Mouse (Mus musculus): ENCODE data around the gene Hspa5. TPM values are rescaled to one million over a fixed set of nuclear protein-coding genes. Genes with fewer than 3 reads are reported as not detected.

The Hspa5 gene
- 402 and 471 TPM in 2 replicates for polyA plus RNA-seq (2014; fragmentation: Nextera tagmentation; extraction: Ambion mirVana)

DNA sequence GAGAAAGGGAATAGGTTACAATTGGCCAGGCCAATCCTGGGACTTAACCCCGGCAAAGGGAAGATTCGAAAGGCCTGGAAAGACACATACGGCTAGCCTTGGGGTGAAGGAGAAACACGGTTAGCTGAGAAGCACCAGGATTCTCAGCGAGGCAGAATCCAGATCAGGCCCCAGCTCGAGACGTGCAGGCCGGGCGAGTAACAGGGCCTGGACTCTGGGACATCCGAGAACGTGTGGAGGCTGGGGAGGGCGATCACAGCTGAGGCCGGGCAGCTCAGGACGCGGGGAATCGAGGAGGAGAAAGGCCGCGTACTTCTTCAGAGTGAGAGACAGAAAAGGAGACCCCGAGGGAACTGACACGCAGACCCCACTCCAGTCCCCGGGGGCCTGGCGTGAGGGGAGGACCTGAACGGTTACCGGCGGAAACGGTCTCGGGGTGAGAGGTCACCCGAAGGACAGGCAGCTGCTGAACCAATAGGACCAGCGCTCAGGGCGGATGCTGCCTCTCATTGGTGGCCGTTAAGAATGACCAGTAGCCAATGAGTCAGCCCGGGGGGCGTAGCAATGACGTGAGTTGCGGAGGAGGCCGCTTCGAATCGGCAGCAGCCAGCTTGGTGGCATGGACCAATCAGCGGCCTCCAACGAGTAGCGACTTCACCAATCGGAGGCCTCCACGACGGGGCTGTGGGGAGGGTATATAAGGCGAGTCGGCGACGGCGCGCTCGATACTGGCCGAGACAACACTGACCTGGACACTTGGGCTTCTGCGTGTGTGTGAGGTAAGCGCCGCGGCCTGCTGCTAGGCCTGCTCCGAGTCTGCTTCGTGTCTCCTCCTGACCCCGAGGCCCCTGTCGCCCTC lies at the start of gene Hspa5:
Gene Hspa5, plus strand, starts transcription at position 603 of the 859 bp plus-strand sequence.
- Histone ChIP-seq H3K4me1 (ENCODE audit: control insufficient read depth, insufficient read depth, low read length) (peaks cover 36% of the 10 kb centered on the region), H3K4me2 (ENCODE audit: low read depth, low read length) (peak within 1 kb of the TSS; percentile 85), H3K9me3 (ENCODE audit: control insufficient read depth, low read length) (no peaks in the 10 kb centered on the region), H3K27me3 (ENCODE audit: control insufficient read depth, insufficient read depth, low read length) (no peaks in the 10 kb centered on the region), H3K36me3 (ENCODE audit: control insufficient read depth, insufficient read depth, low read length) (peaks cover 32% of the 10 kb centered on the region), H3K27ac (ENCODE audit: low read depth, low read length) (peak within 1 kb of the TSS; percentile 95), H3K4me3 (ENCODE audit: low read depth, low read length) (peak within 1 kb of the TSS; percentile 96), H3K9ac (replicated peaks; ENCODE audit: low read depth, low read length) (peak within 1 kb of the TSS; percentile 97)
- WGBS, result under 1% methylated on average over 60 of the region's 60 CpGs
- peak; percentile 98 for ATAC-seq (ENCODE audit: low read depth)

DNA sequence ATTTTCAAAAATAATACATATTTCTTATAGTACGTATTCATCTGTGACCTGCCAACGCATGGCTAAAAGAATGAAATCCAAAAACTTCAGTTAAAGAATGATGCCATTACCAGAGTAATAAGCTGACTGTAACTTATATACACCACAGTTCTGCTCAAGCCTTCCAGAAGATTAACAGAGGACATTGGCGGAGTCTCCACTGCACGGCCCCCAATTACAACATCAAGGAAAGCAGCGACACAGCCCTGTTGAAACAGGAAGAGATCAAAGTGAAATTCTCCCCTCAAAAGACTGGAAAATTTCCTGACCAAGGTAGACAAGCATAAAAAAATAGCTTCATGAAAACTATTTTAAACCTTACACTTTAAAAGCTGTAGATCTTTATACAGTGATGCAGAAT lies 46.5 kb upstream of the Hspa5 start:
- Histone ChIP-seq H3K27ac (ENCODE audit: low read depth, low read length) (no peak overlapping the region), H3K4me2 (ENCODE audit: low read depth, low read length) (no peak overlapping the region), H3K4me3 (ENCODE audit: low read depth, low read length) (no peak overlapping the region), H3K27me3 (ENCODE audit: control insufficient read depth, insufficient read depth, low read length) (no peaks in the 10 kb centered on the region), H3K4me1 (ENCODE audit: control insufficient read depth, insufficient read depth, low read length) (no peaks in the 10 kb centered on the region), H3K9ac (replicated peaks; ENCODE audit: low read depth, low read length) (no peak overlapping the region), H3K9me3 (ENCODE audit: control insufficient read depth, low read length) (no peaks in the 10 kb centered on the region), H3K36me3 (ENCODE audit: control insufficient read depth, insufficient read depth, low read length) (peaks cover 39% of the 10 kb centered on the region)
- no peak for ATAC-seq (ENCODE audit: low read depth)
- WGBS, result 95% methylated on average over 5 of the region's 5 CpGs

DNA sequence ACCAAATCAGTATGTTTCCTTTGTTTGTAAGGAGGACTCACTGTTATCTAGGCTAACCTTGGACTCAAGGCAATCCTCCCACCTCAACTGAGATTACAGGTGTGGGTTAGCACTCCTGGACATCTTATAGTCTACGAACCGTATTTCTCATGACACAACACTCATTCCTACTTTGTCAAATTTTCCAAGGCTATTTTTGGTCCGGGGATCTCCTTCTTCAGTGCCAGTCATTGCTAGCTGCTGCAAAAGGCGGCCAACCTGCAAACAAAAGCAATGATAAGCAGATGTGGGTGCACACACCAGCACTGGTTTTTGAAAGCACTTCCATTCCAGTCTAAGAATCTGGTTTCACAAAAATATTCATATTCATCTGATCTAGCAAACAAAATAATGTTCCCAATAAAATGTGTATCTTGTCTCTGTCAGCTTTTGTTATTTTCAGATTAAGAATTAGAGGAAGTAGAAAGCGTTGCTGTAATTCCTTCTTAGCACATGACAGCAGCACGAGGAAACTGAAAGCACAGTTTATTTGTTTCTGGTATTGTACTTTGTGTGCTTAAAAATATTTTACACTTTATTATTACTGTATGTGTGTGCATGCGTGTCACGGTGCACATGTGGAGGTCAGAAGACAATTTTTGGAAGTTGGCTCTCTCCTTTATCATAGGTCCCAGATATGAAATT lies 44.6 kb upstream of the Hspa5 start:
- no peak for ATAC-seq (ENCODE audit: low read depth)
- Histone ChIP-seq H3K4me2 (ENCODE audit: low read depth, low read length) (no peak overlapping the region), H3K36me3 (ENCODE audit: control insufficient read depth, insufficient read depth, low read length) (peaks cover 36% of the 10 kb centered on the region), H3K9me3 (ENCODE audit: control insufficient read depth, low read length) (no peaks in the 10 kb centered on the region), H3K9ac (replicated peaks; ENCODE audit: low read depth, low read length) (no peak overlapping the region), H3K27me3 (ENCODE audit: control insufficient read depth, insufficient read depth, low read length) (no peaks in the 10 kb centered on the region), H3K4me3 (ENCODE audit: low read depth, low read length) (no peak overlapping the region), H3K27ac (ENCODE audit: low read depth, low read length) (no peak overlapping the region), H3K4me1 (ENCODE audit: control insufficient read depth, insufficient read depth, low read length) (no peaks in the 10 kb centered on the region)
- WGBS, result 95% methylated on average over 8 of the region's 8 CpGs

- Histone ChIP-seq H3K4me2 (ENCODE audit: low read depth, low read length) (no peak overlapping the region), H3K27me3 (ENCODE audit: control insufficient read depth, insufficient read depth, low read length) (no peaks in the 10 kb centered on the region), H3K9ac (replicated peaks; ENCODE audit: low read depth, low read length) (no peak overlapping the region), H3K36me3 (ENCODE audit: control insufficient read depth, insufficient read depth, low read length) (no peaks in the 10 kb centered on the region), H3K4me1 (ENCODE audit: control insufficient read depth, insufficient read depth, low read length) (no peaks in the 10 kb centered on the region), H3K4me3 (ENCODE audit: low read depth, low read length) (no peak overlapping the region), H3K9me3 (ENCODE audit: control insufficient read depth, low read length) (no peaks in the 10 kb centered on the region), H3K27ac (ENCODE audit: low read depth, low read length) (no peak overlapping the region)
- WGBS, result 90% methylated on average over 1 of the region's 1 CpGs
- no peak for ATAC-seq (ENCODE audit: low read depth)
These were observed 35.1 kb upstream of the Hspa5 start for GRCm38 (mm10) chr2:34736626-34737025.

DNA sequence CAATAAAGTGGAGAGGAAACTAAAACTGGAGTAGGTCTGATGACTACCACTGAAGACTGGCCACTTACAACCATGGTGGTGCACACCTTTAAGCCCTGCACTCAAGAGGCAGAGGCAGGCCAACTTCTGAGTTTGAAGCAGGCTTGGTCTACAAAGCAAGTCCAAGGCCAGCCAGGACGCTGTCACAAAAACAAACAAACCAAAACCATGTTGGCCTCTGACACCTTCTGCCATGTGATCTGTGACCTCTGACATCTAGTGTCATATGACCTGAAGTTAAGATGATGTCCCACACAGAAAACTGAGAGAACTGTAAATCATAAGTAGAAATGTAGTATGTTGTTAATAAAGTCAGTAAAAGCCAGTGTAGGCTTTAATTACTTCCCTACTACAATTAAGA lies 33.9 kb upstream of the Hspa5 start:
- WGBS, result 85% methylated on average over 1 of the region's 1 CpGs
- H3K9me3 ChIP-seq (ENCODE audit: control insufficient read depth, low read length), result no peaks in the 10 kb centered on the region
- no peak for ATAC-seq (ENCODE audit: low read depth)
- H3K27me3 ChIP-seq (ENCODE audit: control insufficient read depth, insufficient read depth, low read length), result no peaks in the 10 kb centered on the region
- no peaks in the 10 kb centered on the region for H3K4me1 ChIP-seq (ENCODE audit: control insufficient read depth, insufficient read depth, low read length)
- no peak overlapping the region for H3K27ac ChIP-seq (ENCODE audit: low read depth, low read length)
- H3K36me3 ChIP-seq (ENCODE audit: control insufficient read depth, insufficient read depth, low read length), result 0 out of 2 replicates have a peak, but pooled peaks cover 3% of the 10 kb centered on the region
- H3K4me2 ChIP-seq (ENCODE audit: low read depth, low read length), result no peak overlapping the region
- no peak overlapping the region for H3K9ac ChIP-seq (replicated peaks; ENCODE audit: low read depth, low read length)
- H3K4me3 ChIP-seq (ENCODE audit: low read depth, low read length), result no peak overlapping the region

DNA sequence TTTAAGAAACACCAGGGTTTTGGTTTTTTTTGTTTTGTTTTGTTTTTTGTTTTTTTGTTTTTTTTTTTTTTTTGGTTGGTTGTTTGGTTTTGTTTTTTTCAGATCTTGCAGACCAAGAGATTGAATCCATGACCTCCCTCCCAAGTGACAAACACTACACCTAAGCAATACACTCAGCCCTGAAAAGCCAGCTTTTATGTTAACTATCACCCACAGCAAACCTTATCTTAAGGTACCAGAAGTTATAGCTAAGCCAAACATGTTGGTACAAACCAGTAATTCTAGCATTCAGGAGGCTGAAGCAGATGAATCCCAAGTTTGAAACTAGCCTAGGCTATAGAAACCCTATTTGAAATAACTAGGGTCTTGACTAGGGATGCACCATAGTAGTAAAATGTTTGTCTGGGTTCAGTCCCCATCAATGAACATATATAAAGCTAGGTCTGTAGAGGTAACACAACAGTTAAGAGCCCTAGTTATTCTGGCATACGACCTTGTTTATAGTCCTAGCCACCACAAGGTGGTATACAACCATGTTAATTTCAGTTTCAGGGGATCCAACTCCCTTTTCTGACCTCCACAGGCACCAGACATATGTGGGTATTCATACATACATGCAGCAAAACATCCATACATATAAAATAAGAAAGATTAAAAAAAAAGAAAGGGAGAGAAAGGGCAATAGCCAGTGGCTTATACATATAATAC lies 31.9 kb upstream of the Hspa5 start:
- Histone ChIP-seq H3K4me1 (ENCODE audit: control insufficient read depth, insufficient read depth, low read length) (no peaks in the 10 kb centered on the region), H3K9ac (replicated peaks; ENCODE audit: low read depth, low read length) (no peak overlapping the region), H3K9me3 (ENCODE audit: control insufficient read depth, low read length) (no peaks in the 10 kb centered on the region), H3K27me3 (ENCODE audit: control insufficient read depth, insufficient read depth, low read length) (no peaks in the 10 kb centered on the region), H3K27ac (ENCODE audit: low read depth, low read length) (no peak overlapping the region), H3K36me3 (ENCODE audit: control insufficient read depth, insufficient read depth, low read length) (0 out of 2 replicates have a peak, but pooled peaks cover 3% of the 10 kb centered on the region), H3K4me3 (ENCODE audit: low read depth, low read length) (no peak overlapping the region), H3K4me2 (ENCODE audit: low read depth, low read length) (no peak overlapping the region)
- ATAC-seq (ENCODE audit: low read depth), result no peak
- WGBS, result 79% methylated on average over 1 of the region's 1 CpGs

GRCm38 (mm10) chr2:34741390-34742159 lies 30.2 kb upstream of the Hspa5 start:
- no peak for ATAC-seq (ENCODE audit: low read depth)
- H3K9ac ChIP-seq (replicated peaks; ENCODE audit: low read depth, low read length), result no peak overlapping the region
- 95% methylated on average over 12 of the region's 12 CpGs for WGBS

GRCm38 (mm10) chr2:34742675-34743074 lies 29.1 kb upstream of the Hspa5 start:
- no peak overlapping the region for H3K9ac ChIP-seq (replicated peaks; ENCODE audit: low read depth, low read length)
- no peak overlapping the region for H3K27ac ChIP-seq (ENCODE audit: low read depth, low read length)
- H3K27me3 ChIP-seq (ENCODE audit: control insufficient read depth, insufficient read depth, low read length), result no peaks in the 10 kb centered on the region
- WGBS, result 95% methylated on average over 8 of the region's 8 CpGs
- ATAC-seq (ENCODE audit: low read depth), result no peak
- H3K9me3 ChIP-seq (ENCODE audit: control insufficient read depth, low read length), result no peaks in the 10 kb centered on the region
- no peak overlapping the region for H3K4me2 ChIP-seq (ENCODE audit: low read depth, low read length)
- no peak overlapping the region for H3K4me3 ChIP-seq (ENCODE audit: low read depth, low read length)
- H3K4me1 ChIP-seq (ENCODE audit: control insufficient read depth, insufficient read depth, low read length), result no peaks in the 10 kb centered on the region
- 0 out of 2 replicates have a peak, but pooled peaks cover 3% of the 10 kb centered on the region for H3K36me3 ChIP-seq (ENCODE audit: control insufficient read depth, insufficient read depth, low read length)

More at GRCm38 (mm10) chr2:34741390-34742159, 30.2 kb upstream of the Hspa5 start:
- no peaks in the 10 kb centered on the region for H3K4me1 ChIP-seq (ENCODE audit: control insufficient read depth, insufficient read depth, low read length)
- H3K9me3 ChIP-seq (ENCODE audit: control insufficient read depth, low read length), result no peaks in the 10 kb centered on the region
- 0 out of 2 replicates have a peak, but pooled peaks cover 3% of the 10 kb centered on the region for H3K36me3 ChIP-seq (ENCODE audit: control insufficient read depth, insufficient read depth, low read length)
- H3K4me2 ChIP-seq (ENCODE audit: low read depth, low read length), result no peak overlapping the region
- no peak overlapping the region for H3K4me3 ChIP-seq (ENCODE audit: low read depth, low read length)
- H3K27me3 ChIP-seq (ENCODE audit: control insufficient read depth, insufficient read depth, low read length), result no peaks in the 10 kb centered on the region
- H3K27ac ChIP-seq (ENCODE audit: low read depth, low read length), result no peak overlapping the region
